Comparison of ENCODE assay signal across 8 mouse cellular contexts in the genomic region with DNA sequence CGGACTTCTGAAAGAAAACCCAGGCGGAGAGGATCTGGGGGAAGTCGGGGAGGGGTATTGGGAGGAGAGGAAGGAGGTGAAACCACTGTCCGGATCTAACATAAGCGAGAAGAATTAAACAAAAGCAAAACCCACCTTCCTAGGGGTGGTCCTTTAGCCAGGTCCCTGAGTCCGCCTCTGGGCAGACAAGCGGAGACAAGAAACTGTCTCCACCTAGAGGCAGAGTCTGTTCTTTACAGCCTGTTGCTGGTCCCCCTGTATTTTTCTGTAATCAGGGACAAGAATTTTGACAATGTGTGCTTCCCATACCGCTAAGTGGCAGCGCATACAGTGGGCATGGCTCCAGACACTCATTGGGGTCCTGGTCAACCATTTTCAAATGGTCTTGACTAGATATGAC.
DNase-seq lines count a peak whose midpoint lies in the region; ATAC-seq lines count a peak whose summit lies in the region.

No protein-coding gene starts in this region.

- DNase-seq in cerebellum, postnatal 10 days: peak; percentile 42 to 55
- peak; percentile 5 for DNase-seq in right cerebral cortex, postnatal 14 days
- DNase-seq in right cerebral cortex, postnatal 25 days: no peak
- DNase-seq in kidney, adult 9 months: peak; percentile 53
- DNase-seq in naive thymus-derived CD4-positive, alpha-beta T cell, adult 2 months (ENCODE audit: low read depth): peak; percentile 18
- no peak for DNase-seq in c-Kit-positive CD71-positive TER-119-positive erythroid progenitor cells, embryonic 14.5 days (ENCODE audit: low spot score)
- no peak for DNase-seq in layer of hippocampus, adult 11-12 months (ENCODE audit: low spot score)

- no peak for ATAC-seq in cerebellum, adult (ENCODE audit: insufficient number of reproducible peaks, low FRiP score, low TSS enrichment)

Comparison
In these comparisons a context has a peak if more than half of its experiments do, and no peak if none do; other contexts are left out.
1. DNase-seq: peak in cerebellum, postnatal 10 days (2 of 2), right cerebral cortex, postnatal 14 days (single experiment), kidney, adult 9 months (single experiment) and naive thymus-derived CD4-positive, alpha-beta T cell, adult 2 months (single experiment); none in right cerebral cortex, postnatal 25 days (single experiment), c-Kit-positive CD71-positive TER-119-positive erythroid progenitor cells, embryonic 14.5 days (single experiment) and layer of hippocampus, adult 11-12 months (single experiment).